Mouse (Mus musculus) brain, embryonic 18.5 days (tissue): ENCODE data around the gene Skint6.
"Not testable (repeated sequence)": the region's sequence is repeated elsewhere in the genome, so short reads cannot be mapped to it uniquely, and the experiment has no call there.

ENCODE experiments used
- DNase-seq: peaks from one replicate; pipeline ENCODE4 v3.0.0-alpha.2; 2012; ENCODE audit warnings: low read depth, low spot score

Gene Skint6

DNA sequence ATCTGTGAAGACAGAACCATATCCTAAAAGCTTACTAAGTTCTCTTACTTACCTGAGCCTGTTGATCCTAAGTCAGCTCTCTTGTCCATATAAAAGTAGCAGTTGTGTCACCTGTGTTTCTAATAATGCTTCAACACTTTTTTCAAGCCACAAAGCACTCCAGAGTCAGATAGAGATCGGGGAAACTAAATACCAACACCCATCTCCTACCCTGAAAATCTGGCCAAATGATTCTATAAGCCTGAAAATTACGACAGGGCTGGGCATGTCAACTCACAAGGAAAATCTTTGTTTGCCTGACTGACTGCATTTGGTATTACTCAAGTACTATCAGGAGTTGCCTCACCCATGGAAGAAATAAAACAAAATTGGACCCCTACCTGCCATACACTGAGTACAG, at the start of gene Skint6:
TSS of gene Skint6 (minus strand) at position 101 of the 400 bp plus-strand sequence.
- DNase-seq, result no peak

- no peak for DNase-seq
Observed at GRCm38 (mm10) chr4:113320911-113321310, 34.1 kb upstream of the Skint6 start.

DNA sequence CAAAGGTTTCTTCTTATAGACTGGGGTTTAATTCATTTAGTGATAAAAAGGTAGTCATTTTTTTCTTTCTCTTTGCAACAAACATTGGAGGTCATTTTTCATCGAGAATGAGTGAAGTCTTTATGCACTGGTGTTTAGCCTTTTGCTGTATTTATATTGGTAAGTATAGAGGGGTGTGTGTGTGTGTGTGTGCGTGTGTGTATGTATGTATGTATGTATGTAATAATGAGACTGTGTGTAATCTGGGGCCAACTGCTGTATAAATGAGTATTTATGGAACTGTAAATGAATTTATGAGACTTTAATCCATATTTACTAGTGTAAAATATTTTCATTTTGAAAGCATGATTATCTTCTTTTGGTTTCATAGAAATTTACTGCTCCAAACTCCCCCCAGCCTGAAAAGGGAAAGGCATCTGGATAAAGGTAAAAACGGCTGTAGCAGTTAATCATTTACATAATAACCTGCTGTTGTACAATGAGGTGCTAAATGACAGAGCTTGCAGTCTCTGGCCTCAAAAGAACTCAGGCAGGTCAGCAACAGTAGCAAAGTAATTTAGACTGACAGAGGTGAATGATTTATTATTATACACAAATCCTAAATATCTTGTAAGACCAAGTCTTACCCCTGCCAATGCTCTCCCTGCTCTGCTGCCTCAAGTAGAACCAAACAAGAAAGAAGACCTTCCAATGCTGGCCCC, 15.2 kb upstream of the Skint6 start:
- DNase-seq, result no peak

GRCm38 (mm10) chr4:113263363-113264060, 23.3 kb downstream of the Skint6 start:
- DNase-seq, result no peak

GRCm38 (mm10) chr4:113245808-113246207, 41.0 kb downstream of the Skint6 start:
- DNase-seq, result no peak

DNA sequence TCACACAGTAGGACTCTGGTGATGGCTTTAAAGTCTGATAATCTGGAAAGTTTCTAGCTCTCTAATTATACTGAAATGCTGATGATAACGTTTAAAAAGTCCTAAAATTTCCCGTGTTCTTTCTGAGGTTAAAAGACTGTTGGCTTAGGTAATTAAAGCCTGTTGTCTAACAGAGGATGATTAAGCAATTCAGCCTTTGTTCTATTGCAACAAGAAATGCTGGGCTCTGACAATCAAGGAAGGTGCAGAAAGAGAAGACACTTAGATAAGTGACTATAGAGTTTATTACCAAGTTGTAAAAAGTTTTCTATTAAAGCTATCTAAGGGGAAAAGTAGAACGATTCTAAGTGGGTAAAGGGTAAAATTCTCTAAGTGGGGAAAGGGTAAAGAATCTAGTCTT, 219.2 kb downstream of the Skint6 start:
- no peak for DNase-seq

- not testable (repeated sequence) for DNase-seq
Observed at GRCm38 (mm10) chr4:112979160-112979559, 307.6 kb downstream of the Skint6 start.

DNA sequence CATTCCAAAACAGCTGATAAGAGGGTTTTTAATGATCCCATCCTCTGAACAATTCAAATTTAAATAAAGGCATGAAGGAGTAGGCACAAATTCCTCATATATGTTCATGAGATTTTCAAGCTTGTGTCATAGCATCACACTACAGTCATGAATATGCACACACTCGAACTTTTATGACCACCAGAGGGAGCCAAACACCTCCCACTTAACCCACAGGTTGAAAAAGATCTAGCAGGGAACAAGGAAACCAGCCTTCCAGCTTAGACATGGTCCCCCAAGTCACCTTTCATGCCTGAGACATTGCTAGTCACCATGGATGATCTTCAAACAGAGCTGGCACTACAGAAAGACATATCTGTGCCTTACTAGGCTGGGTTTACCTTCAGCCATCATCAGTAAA, 496.1 kb downstream of the Skint6 start:
- no peak for DNase-seq

GRCm38 (mm10) chr4:112774766-112775165, 512.0 kb downstream of the Skint6 start, which contains the start of gene Skint10:
TSS of gene Skint10 (minus strand) at chr4:112774866.
- no peak for DNase-seq
